Mouse (Mus musculus): Measurements from ENCODE around the gene Dtnbp1. TPM values are rescaled to one million over a fixed set of nuclear protein-coding genes. Genes with fewer than 3 reads are reported as not detected.
A peak's percentile ranks its signal among the peaks of the same experiment; 100 is the strongest.

Gene Dtnbp1
- total RNA-seq, 1 experiment from 2014 or later, result 26.4 TPM

DNA sequence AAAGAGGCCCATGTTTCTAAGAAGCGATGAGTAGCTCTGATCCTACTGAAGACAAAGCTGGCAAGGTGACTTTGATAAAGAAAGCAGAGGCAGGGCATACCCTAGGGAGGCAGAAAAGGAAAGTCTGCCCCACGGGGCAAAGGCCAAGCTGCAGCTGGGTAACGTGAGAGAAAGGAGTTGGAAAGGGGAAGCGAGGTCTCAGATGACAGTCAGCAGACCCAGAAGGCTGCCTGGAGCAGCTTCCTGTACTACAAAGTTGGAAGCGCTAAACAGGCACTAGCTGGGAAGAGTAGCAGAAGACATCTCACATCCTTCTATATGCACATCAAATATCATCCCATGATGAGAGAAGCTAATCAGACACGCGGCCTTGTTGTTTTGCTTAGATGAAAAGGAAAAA lies 3.9 kb upstream of the Dtnbp1 start:
- ATAC-seq (ENCODE audit: extremely low read depth, insufficient number of reproducible peaks, low FRiP score, poor library complexity, severe bottlenecking), result peak; percentile 34; the same call in 1 of the 2 replicates

- ATAC-seq (ENCODE audit: extremely low read depth, insufficient number of reproducible peaks, low FRiP score, poor library complexity, severe bottlenecking), result no peak
Measured at GRCm38 (mm10) chr13:45004987-45005592, 3.1 kb upstream of the Dtnbp1 start.

DNA sequence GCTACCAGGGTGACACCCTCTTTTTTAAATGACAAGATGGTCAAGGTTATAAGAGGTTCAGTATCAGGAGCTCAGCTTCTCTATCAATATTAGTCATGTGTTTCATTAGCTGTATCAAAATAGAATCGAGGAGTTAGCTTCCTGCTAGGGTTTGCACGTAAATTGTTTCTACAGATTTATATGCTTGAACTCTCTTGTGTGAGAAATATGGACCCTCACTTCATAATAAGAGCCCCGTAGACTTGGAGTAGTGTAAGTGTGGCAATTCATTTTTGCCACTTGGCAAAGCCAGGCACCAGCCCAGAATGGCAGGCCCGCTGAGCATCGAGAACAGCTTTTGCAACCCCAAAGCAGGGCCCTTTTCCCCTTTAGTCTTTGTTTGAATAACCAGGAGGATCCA lies 1.1 kb upstream of the Dtnbp1 start:
- no peak for ATAC-seq (ENCODE audit: extremely low read depth, insufficient number of reproducible peaks, low FRiP score, poor library complexity, severe bottlenecking)

DNA sequence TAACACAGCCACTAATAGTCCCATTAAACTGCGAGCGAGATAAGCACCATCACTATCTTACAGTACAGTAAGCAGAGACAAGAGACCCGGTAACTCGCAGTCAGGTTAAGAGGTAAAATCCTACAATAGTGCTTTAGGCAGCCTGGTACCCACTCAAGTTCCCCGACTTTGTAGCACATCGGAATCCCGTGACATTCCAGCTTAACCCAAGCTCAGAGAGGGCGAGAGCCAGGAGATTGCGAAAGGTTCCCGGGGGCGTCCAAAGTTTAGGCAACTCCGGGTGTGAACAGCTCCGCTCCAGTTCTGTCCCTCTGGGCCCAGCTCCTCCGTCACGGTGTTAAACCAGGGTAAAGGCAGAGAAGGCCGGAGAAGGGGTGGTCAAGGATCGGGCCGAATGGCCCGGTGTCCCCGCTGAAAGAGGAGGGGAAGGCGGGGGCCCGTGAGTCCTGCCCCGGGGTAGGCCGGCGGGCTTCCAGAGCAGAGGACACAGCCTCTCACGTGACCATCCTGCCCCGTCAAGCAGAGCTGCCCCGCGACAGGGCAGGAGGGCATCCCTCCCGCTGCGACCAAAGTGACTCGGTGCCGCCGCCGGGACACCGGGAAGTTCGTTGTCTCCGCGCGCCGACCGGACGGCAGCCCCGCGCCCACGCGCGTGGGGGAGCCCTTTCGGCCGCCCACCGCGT lies 578 bp downstream of the Dtnbp1 start:
- peak; percentile 48 for ATAC-seq (ENCODE audit: extremely low read depth, insufficient number of reproducible peaks, low FRiP score, poor library complexity, severe bottlenecking)

- peak; percentile 55; the same call in 1 of the 2 replicates for ATAC-seq (ENCODE audit: extremely low read depth, insufficient number of reproducible peaks, low FRiP score, poor library complexity, severe bottlenecking)
Measured at GRCm38 (mm10) chr13:45000836-45001227, 1.1 kb downstream of the Dtnbp1 start.

- no peak for ATAC-seq (ENCODE audit: extremely low read depth, insufficient number of reproducible peaks, low FRiP score, poor library complexity, severe bottlenecking)
Measured at GRCm38 (mm10) chr13:44999211-44999610, 2.7 kb downstream of the Dtnbp1 start.

DNA sequence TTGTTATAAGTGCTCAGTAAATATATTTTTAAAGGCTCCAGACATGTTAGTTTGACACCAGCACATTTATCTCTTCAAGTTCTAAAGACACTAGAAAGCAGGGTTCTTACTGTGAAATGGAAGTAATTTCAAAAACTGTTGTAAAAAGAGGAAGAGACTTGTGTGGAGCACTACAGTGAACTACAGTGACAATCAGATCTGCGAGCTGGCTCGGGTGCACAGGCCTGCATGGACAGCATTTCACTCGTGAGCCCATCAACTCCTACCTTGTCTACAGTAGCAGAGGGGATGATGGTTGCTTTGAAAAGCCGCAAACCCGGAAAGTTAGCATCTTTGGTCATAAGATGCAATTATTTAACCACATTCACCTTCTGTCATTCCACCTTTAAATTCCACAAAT lies 5.6 kb downstream of the Dtnbp1 start:
- no peak for ATAC-seq (ENCODE audit: extremely low read depth, insufficient number of reproducible peaks, low FRiP score, poor library complexity, severe bottlenecking)

- ATAC-seq (ENCODE audit: extremely low read depth, insufficient number of reproducible peaks, low FRiP score, poor library complexity, severe bottlenecking), result no peak
Measured at GRCm38 (mm10) chr13:44992550-44993205, 9.3 kb downstream of the Dtnbp1 start.

DNA sequence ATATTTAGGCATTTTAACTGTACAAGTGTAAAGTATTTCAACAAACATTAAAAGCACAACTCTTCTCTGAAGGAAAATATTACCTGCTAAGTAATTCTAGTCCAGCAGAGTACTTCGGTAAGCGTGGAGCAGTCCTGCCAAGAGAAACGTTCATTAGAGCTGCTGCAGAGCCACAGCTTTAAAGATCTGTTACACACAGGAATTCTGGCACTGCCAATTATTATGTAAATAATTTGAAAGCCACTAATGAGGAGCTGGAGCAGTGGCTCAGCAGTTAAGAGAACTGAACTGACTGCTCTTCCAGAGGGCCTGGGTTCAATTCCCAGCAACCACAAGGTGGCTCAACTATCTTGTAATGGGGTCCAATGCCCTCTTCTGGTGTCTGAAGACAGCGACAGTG lies 10.0 kb downstream of the Dtnbp1 start:
- ATAC-seq (ENCODE audit: extremely low read depth, insufficient number of reproducible peaks, low FRiP score, poor library complexity, severe bottlenecking), result no peak

GRCm38 (mm10) chr13:44990073-44990682 lies 11.8 kb downstream of the Dtnbp1 start:
- ATAC-seq (ENCODE audit: extremely low read depth, insufficient number of reproducible peaks, low FRiP score, poor library complexity, severe bottlenecking), result no peak

GRCm38 (mm10) chr13:44986352-44986751 lies 15.6 kb downstream of the Dtnbp1 start:
- ATAC-seq (ENCODE audit: extremely low read depth, insufficient number of reproducible peaks, low FRiP score, poor library complexity, severe bottlenecking), result no peak

DNA sequence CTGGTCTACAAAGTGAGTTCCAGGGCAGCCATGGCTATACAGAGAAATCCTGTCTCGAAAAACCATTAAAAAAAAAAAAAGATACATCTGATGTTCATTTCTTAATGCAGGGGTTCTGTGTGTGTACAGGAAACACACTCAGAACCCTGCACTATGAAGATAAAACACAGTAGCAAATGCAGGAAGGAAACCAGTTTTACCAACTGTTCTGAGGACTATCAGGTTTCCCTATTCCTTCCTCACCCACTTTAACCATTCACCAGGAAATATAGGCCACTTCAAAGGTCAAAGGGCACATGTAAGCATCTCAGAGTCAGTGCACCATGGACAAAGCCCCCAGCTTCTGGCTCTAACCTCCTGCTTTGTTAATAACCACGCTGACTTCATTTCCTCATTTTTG lies 16.6 kb downstream of the Dtnbp1 start:
- ATAC-seq (ENCODE audit: extremely low read depth, insufficient number of reproducible peaks, low FRiP score, poor library complexity, severe bottlenecking), result no peak

DNA sequence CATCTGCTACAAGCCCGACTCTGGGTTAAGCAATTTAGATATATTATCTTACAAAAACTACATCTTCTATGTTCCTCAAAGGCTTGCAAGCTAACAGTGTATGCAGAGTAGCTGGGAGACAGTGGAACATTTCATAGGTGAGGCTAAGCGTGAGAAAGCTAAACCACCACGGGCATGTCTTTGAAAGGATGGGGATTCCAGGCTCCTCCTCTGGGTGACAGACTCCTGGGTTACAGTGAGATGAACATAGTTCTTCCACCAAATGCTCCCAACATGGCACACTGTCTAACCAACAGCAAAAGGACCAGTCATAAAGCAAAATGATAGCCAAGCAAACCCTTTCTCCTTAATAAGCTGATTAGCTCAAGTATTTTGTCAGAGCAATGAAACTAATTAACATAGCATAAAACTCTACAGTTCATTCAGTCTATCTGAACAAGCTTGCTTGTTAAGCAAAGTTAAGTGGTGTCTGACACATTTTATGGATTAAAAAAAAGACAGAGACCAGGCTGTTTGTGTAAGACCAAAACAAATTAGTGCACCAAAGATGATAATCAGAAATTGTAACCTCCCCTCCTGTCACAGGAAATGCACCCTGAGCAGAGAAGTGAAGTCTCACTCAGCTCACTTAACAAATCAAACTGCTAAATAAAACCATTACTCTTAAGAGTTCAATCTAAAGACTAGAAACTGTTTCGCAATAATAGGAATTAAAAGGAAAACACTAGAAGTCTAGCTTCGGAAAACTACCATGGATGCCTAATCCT lies 18.1 kb downstream of the Dtnbp1 start:
- ATAC-seq (ENCODE audit: extremely low read depth, insufficient number of reproducible peaks, low FRiP score, poor library complexity, severe bottlenecking), result no peak

DNA sequence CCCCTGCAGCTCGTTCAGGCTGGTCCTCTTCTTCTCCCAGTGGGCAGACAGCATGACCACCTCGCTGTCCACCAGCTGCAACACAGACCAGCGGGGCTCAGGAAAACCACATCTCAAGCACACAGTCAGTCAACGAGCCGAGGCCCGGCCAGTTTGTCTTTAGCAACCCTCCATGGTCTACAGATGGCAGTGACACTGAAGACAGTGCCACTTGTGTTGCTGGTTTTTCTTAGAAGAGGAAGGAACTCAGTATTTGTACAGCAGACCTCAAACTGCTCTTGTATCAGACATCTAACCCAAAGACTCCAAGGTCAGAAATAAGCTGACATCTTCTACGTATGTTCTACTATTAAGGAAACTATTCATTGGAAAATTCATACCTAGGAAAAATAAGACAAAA lies 19.1 kb downstream of the Dtnbp1 start:
- ATAC-seq (ENCODE audit: extremely low read depth, insufficient number of reproducible peaks, low FRiP score, poor library complexity, severe bottlenecking), result peak; percentile 35; the same call in 1 of the 2 replicates

DNA sequence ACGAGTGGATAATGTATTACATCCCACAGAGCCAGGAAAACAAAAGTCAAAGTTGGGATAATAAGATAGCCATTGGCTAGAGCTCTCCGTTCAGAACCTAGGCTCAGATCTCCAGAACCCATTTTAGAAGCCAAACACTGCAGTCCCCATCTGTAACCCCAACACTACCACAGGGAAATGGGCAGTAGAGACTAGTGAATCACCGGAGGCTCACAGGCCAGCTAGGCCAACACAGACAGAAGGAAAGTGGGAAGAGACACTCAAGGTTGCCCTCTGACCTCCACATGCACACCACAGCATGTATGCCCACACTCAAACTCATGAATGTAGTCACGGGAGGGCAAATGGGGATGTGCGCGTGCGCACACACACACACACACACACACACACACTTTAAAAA lies 22.5 kb downstream of the Dtnbp1 start:
- ATAC-seq (ENCODE audit: extremely low read depth, insufficient number of reproducible peaks, low FRiP score, poor library complexity, severe bottlenecking), result no peak

GRCm38 (mm10) chr13:44977483-44978141 lies 24.3 kb downstream of the Dtnbp1 start:
- ATAC-seq (ENCODE audit: extremely low read depth, insufficient number of reproducible peaks, low FRiP score, poor library complexity, severe bottlenecking), result peak; percentile 56; the same call in 1 of the 2 replicates

DNA sequence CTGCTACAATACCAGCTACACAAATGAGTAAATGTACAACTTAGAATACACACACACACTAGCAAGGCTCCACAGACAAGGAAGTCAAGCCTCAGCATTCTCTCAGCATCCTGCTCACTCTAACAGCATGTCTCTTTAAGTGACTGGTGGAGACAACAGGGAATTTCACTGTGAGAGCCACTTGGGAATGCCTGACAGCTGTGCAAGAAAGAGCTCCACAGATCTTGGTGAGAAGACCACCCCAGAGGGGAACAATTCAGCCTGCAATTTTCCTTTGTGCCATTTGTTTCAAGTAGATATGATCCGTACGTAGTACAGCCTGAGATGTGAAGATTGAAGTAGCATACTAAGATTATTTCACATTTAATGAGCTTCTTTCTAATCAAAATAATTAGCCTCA lies 24.9 kb downstream of the Dtnbp1 start:
- no peak for ATAC-seq (ENCODE audit: extremely low read depth, insufficient number of reproducible peaks, low FRiP score, poor library complexity, severe bottlenecking)

DNA sequence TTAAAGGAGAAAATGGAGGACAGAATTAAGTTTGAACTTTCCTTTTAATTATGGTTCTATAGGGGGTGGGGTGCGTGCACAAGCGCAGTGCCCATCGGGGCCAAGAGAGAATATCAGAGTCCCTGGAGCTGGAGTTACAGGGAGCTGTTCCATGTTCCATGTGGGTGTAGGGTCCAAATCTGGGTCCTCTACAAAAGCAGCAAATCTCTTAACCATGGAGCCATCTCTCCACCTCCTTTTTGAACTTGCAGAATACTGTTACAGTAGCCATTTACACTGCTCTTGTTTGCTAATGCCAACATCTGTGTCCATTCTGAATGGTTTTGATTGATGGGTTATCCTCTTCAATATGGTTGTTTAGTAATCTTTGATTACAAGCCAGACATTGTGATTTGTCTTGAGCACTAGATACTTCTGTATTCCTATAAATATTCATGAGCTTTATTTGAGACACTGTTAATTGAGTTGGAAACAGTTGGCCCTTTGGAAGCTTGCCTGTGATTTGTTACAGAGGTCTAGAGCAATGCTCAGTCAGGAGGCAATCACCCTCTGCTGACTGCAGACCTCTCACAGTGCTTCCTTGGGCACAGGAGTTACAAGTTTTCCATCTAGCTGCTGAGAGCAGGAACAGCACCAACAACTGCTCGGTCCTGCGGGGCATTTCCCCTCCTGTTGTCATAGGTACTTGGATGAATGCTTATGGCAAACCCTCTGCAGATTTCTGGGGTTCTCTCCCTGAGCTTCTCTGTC lies 41.2 kb downstream of the Dtnbp1 start:
- ATAC-seq (ENCODE audit: extremely low read depth, insufficient number of reproducible peaks, low FRiP score, poor library complexity, severe bottlenecking), result no peak
